8 mouse cellular contexts compared by ENCODE assay signal in genomic region chr3:107472198-107472597, GRCm38 (mm10). TPM values are rescaled to one million over a fixed set of nuclear protein-coding genes. Genes with fewer than 3 reads are reported as not detected.
DNase-seq lines count a peak whose midpoint lies in the region; ATAC-seq lines count a peak whose summit lies in the region.

No protein-coding gene starts in this region.

- no peak overlapping the region for H3K27ac ChIP-seq in heart, embryonic 11.5 days (ENCODE audit: low read depth, low read length)
- no peak overlapping the region for H3K27ac ChIP-seq in forebrain, embryonic 12.5 days
- no peak overlapping the region for H3K27ac ChIP-seq in kidney, embryonic 15.5 days
- 0 out of 2 replicates have a peak overlapping the region, but pooled peaks have one; percentile 22 for H3K27ac ChIP-seq in midbrain, embryonic 14.5 days (replicated peaks; ENCODE audit: low read depth, low read length)

- H3K4me3 ChIP-seq in heart, embryonic 11.5 days (ENCODE audit: low read depth, low read length) = no peak overlapping the region
- no peak overlapping the region for H3K4me3 ChIP-seq in forebrain, embryonic 12.5 days (replicated peaks)
- H3K4me3 ChIP-seq in kidney, embryonic 15.5 days (replicated peaks) = no peak overlapping the region
- H3K4me3 ChIP-seq in midbrain, embryonic 14.5 days (replicated peaks; ENCODE audit: low read depth, low read length) = no peak overlapping the region

- H3K4me1 ChIP-seq in heart, embryonic 11.5 days (ENCODE audit: control insufficient read depth, insufficient read depth, low read length) = no peaks in the 10 kb centered on the region
- no peaks in the 10 kb centered on the region for H3K4me1 ChIP-seq in forebrain, embryonic 12.5 days
- H3K4me1 ChIP-seq in kidney, embryonic 15.5 days = peaks cover 4% of the 10 kb centered on the region
- 0 out of 2 replicates have a peak, but pooled peaks cover 3% of the 10 kb centered on the region for H3K4me1 ChIP-seq in midbrain, embryonic 14.5 days (ENCODE audit: control insufficient read depth, insufficient read depth, low read length)

- no peak overlapping the region for H3K9ac ChIP-seq in heart, embryonic 11.5 days (ENCODE audit: low read depth, low read length)
- no peak overlapping the region for H3K9ac ChIP-seq in forebrain, embryonic 12.5 days
- H3K9ac ChIP-seq in kidney, embryonic 15.5 days = no peak overlapping the region
- no peak overlapping the region for H3K9ac ChIP-seq in midbrain, embryonic 14.5 days (replicated peaks; ENCODE audit: low read length)

- H3K9me3 ChIP-seq in heart, embryonic 11.5 days (replicated peaks; ENCODE audit: control insufficient read depth, low read length) = no peaks in the 10 kb centered on the region
- H3K9me3 ChIP-seq in forebrain, embryonic 12.5 days = no peaks in the 10 kb centered on the region
- no peaks in the 10 kb centered on the region for H3K9me3 ChIP-seq in kidney, embryonic 15.5 days (replicated peaks)
- H3K9me3 ChIP-seq in midbrain, embryonic 14.5 days (ENCODE audit: control insufficient read depth, low read length) = no peaks in the 10 kb centered on the region

- ATAC-seq in heart, embryonic 11.5 days (replicated peaks; ENCODE audit: insufficient number of reproducible peaks, low FRiP score, low TSS enrichment) = no peak
- ATAC-seq in forebrain, embryonic 12.5 days (ENCODE audit: low FRiP score) = peak; percentile 67; the same call in 1 of the 2 replicates
- peak; percentile 84 for ATAC-seq in kidney, embryonic 15.5 days (replicated peaks; ENCODE audit: low FRiP score)
- peak; percentile 44; the same call in 1 of the 2 replicates for ATAC-seq in midbrain, embryonic 14.5 days (ENCODE audit: low FRiP score, low TSS enrichment)

- 40% methylated on average over 6 of the region's 6 CpGs for WGBS in heart, embryonic 11.5 days (ENCODE audit: insufficient replicate concordance)
- 44% methylated on average over 6 of the region's 6 CpGs for WGBS in forebrain, embryonic 12.5 days
- WGBS in kidney, embryonic 15.5 days = 15% methylated on average over 6 of the region's 6 CpGs
- WGBS in midbrain, embryonic 14.5 days = 30% methylated on average over 6 of the region's 6 CpGs

- H3K4me2 ChIP-seq in heart, embryonic 11.5 days = no peak overlapping the region
- H3K4me2 ChIP-seq in forebrain, embryonic 12.5 days = no peak overlapping the region
- H3K4me2 ChIP-seq in kidney, embryonic 15.5 days = no peak overlapping the region
- no peak overlapping the region for H3K4me2 ChIP-seq in midbrain, embryonic 14.5 days (ENCODE audit: low read length)

- peak; percentile 92 for DNase-seq in heart, adult 11 months
- peak; percentile 16 for DNase-seq in CD4-positive helper T cell, adult 2 months (ENCODE audit: low read depth, low spot score)
- DNase-seq in brain, adult 2 months (ENCODE audit: low read depth, low spot score) = peak; percentile 80
- DNase-seq in midbrain, embryonic 14.5 days = peak; percentile 87
- DNase-seq in testis, postnatal 14 days (ENCODE audit: low spot score) = peak; percentile 31

- peaks cover 12% of the 10 kb centered on the region for H3K27me3 ChIP-seq in heart, embryonic 11.5 days (ENCODE audit: control insufficient read depth, insufficient read depth, low read length)
- H3K27me3 ChIP-seq in forebrain, embryonic 12.5 days = peaks cover 5% of the 10 kb centered on the region; the same call in 1 of the 2 replicates
- peaks cover 19% of the 10 kb centered on the region for H3K27me3 ChIP-seq in kidney, embryonic 15.5 days
- H3K27me3 ChIP-seq in midbrain, embryonic 14.5 days (ENCODE audit: control insufficient read depth, insufficient read depth, low read length) = no peaks in the 10 kb centered on the region

- H3K36me3 ChIP-seq in heart, embryonic 11.5 days (ENCODE audit: control insufficient read depth, insufficient read depth, low read length) = no peaks in the 10 kb centered on the region
- no peaks in the 10 kb centered on the region for H3K36me3 ChIP-seq in forebrain, embryonic 12.5 days (replicated peaks)
- no peaks in the 10 kb centered on the region for H3K36me3 ChIP-seq in kidney, embryonic 15.5 days
- H3K36me3 ChIP-seq in midbrain, embryonic 14.5 days (ENCODE audit: control insufficient read depth, insufficient read depth, low read length) = no peaks in the 10 kb centered on the region

RNA-seq across cellular contexts. Expression of gene Kcnc4, which starts 12.8 kb away (rescaled TPM):
- 0.17 and 0.18 TPM in 2 replicates for polyA plus RNA-seq in heart, embryonic 11.5 days (2014; fragmentation: Nextera tagmentation; extraction: Ambion mirVana)
- 0.32 and 0.47 TPM in 2 replicates for polyA plus RNA-seq in forebrain, embryonic 12.5 days (2016; fragmentation: Nextera tagmentation; extraction: Ambion mirVana)
- polyA plus RNA-seq in kidney, embryonic 15.5 days (2015; fragmentation: Nextera tagmentation; extraction: Ambion mirVana) = 0.26 and 0.31 TPM in 2 replicates
- polyA plus RNA-seq in midbrain, embryonic 14.5 days (2014; fragmentation: Nextera tagmentation; extraction: Ambion mirVana) = 6.2 and 8.3 TPM in 2 replicates

RNA-seq across cellular contexts. Expression of gene Slc6a17, which starts 45.6 kb away (rescaled TPM):
- polyA plus RNA-seq in heart, embryonic 11.5 days (2014; fragmentation: Nextera tagmentation; extraction: Ambion mirVana) = 3.3 and 4.0 TPM in 2 replicates
- polyA plus RNA-seq in forebrain, embryonic 12.5 days (2016; fragmentation: Nextera tagmentation; extraction: Ambion mirVana) = 5.7 and 8.3 TPM in 2 replicates
- 3.3 and 3.6 TPM in 2 replicates for polyA plus RNA-seq in kidney, embryonic 15.5 days (2015; fragmentation: Nextera tagmentation; extraction: Ambion mirVana)
- 12.3 and 20.4 TPM in 2 replicates for polyA plus RNA-seq in midbrain, embryonic 14.5 days (2014; fragmentation: Nextera tagmentation; extraction: Ambion mirVana)

Comparison
In these comparisons a context has a peak if more than half of its experiments do, and no peak if none do; other contexts are left out.
1. DNase-seq: peak in every context shown above with its lines; median percentile 92 in heart, adult 11 months; 87 in midbrain, embryonic 14.5 days; 80 in brain, adult 2 months; 31 in testis, postnatal 14 days; 16 in CD4-positive helper T cell, adult 2 months.